Mouse (Mus musculus): Measurements from ENCODE around the gene Nfs1.
"Not testable (repeated sequence)": the region's sequence is repeated elsewhere in the genome, so short reads cannot be mapped to it uniquely, and the experiment has no call there.

Nfs1 gene

DNA sequence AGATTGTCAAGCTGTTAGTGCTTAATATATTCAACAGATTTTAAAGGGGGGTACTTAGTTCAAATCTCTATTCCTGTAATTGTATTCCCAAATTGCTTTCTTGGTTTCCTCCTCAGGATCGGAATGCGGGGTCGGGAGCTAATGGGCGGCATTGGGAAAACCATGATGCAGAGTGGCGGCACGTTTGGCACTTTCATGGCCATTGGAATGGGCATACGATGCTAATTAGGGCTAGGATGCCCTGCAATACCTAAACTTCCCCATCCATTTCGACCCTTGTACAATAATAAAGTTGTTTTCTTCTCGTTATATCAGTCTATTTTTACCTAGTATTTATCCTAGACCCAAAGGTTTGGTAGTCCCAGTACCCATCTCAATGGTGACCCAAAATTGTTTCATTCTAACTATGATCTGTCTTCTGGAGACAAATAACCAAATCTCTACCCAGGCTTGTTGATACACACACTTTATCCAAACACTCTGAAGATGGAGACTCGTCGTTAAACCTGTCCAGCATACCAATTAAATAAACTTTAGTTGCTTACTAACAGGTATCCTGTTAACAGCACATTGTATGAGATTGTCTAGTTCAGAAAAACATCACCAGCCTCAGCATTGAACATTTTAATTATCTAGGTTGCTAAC lies 1.6 kb upstream of the Nfs1 start:
- no peak for DNase-seq (ENCODE audit: extremely low read depth, insufficient read length, low spot score)

DNA sequence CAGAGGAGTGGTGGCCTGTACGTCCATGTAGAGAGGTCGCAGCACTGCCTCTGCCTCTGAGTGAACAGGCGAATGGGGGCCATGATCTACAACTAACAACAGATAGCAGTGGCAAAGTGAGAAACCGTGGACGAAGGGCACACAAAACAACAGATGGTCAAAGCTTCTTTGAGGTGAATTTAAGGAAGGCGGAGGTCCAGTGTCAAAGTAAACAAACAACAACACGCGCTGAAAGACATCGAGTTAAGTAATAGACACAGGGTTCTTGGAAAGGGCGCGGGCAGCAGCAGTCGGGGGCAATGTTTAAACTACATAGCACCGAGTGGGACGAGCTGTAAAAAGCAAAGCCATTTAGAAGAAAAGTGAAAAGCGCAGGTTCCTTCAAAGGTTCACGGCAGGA lies 619 bp downstream of the Nfs1 start:
- DNase-seq (ENCODE audit: extremely low read depth, insufficient read length, low spot score), result no peak

DNA sequence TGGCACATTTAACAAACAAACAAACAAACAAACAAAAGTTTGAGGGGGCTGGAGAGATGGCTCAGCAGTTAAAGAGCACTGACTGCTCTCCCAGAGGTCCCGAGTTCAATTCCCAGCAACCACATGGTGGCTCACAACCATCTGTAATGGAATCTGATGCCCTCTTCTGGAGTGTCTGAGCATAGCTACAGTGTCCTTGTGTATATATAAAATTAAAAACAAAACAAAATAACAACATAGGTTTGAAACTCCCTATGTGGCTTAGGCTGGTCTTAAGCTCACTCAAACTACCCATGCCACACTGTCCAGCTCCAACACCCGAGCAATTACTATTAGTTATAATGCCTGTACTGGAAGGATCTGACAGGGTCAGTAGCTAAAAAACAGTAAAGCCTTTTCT lies 1.2 kb downstream of the Nfs1 start:
- DNase-seq (ENCODE audit: extremely low read depth, insufficient read length, low spot score), result no peak

DNA sequence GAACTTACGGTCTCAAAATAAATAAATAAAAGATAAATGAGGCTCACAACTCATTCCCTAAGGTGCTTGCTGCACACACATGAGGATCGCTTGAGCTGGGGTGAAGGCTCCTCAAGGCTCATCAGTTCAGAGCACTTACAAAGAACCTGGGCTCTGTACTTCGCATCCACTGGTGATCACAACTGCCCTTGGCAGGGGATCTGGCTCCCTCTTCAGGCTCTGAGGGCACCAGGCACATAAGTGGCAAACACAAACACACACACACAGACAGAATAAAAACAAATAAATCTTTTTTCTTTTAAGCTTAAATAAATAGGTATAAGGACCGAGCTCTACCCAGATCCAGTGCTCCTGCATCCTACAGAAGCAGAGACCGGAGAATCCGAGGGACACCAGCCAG lies 8.3 kb downstream of the Nfs1 start:
- DNase-seq (ENCODE audit: extremely low read depth, insufficient read length, low spot score), result no peak

DNA sequence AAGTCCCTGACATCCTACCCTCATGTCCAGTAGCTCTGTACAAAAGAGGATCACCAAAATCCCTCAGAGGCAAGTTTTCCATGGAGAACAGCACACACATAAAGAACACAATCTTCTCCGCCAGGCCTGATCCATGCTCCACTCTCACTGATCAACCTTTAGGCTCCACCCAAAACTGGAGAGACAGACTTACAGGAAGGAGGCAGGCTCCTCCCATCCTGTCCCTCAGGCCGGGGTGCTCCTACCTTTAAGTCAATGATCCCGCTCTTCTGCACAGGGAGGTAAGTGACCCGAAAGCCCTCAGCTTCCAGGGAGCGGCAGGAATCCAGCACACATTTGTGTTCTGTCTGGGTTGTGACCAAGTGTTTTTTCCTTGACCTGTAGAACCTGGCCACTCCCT lies 9.8 kb downstream of the Nfs1 start:
- no peak for DNase-seq (ENCODE audit: extremely low read depth, insufficient read length, low spot score)

DNA sequence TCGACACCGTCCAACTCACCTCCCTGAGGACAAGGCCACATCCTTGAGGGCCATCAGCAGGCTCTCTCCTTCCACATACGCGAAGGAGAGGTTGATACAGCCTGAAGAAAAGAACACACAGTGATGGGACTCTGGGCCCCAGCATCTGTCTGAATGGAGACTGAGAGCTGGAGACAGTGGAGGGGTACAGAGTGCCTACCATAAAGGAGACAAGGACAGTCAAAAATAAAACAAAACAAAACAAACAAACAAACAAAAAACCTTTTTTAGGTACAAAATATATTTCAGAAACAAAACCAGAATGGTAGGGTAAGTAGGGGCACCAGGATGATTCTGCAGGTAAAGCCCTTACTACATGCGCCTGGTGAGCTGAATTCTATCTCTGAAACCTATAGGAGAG lies 17.0 kb downstream of the Nfs1 start, which contains the start of gene Gm28036:
Gene Gm28036, minus strand, starts transcription at position 101 of the 400 bp plus-strand sequence.
- DNase-seq (ENCODE audit: extremely low read depth, insufficient read length, low spot score), result no peak

DNA sequence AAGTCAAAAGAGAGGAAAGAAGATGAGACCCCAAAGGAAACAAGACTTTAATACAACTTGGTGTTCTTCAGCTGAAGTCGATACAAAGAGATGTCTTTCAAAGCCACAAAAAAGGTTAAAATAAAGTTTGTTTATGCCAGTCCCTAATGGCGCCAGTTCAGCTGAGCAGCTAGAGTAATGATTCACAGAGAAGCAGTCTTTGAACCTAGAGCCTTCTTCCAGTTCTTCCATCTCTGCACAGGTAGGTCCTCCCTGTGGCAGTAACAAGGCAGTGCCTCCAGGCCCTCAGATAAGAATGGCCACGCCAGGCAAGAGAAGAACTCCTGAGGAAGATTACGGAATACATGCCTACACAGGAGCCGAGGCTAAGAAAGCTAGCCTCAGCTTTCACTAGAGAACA lies 20.3 kb downstream of the Nfs1 start:
- no peak for DNase-seq (ENCODE audit: extremely low read depth, insufficient read length, low spot score)

DNA sequence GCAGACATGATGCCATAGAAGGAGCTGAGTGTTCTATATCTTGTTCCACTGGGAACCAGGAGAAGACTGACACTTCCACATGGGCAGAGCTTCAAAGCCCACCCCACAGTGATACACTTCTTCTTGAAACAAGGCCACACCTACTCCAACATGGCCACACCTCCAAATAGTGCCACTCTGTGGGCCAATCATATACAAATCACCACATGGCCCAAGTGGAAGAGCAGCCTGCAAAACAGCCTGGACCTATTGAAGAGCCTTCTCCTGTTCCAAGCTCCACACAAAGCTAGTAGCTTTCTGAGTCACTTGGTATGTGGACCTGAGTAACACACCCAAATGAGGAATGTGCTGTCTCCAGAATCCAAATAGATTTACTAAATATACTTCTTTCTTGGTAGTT lies 24.4 kb downstream of the Nfs1 start:
- DNase-seq (ENCODE audit: extremely low read depth, insufficient read length, low spot score), result peak; percentile 72

DNA sequence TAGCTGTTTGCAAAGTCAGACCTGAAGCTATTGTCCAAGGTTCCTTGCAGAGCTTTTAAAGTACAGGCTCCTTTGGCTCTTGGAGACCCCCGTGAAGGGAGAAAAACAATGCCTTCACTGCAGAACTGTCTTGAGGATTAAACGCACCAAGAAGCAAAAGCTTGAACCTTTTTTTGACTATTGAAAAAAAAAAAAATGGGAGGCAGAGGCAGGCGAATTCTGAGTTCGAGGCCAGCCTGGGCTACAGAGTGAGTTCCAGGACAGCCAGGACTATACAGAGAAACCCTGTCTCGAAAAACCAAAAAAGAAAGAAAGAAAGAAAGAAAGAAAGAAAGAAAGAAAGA lies 31.9 kb downstream of the Nfs1 start:
- DNase-seq (ENCODE audit: extremely low read depth, insufficient read length, low spot score), result not testable (repeated sequence)

DNA sequence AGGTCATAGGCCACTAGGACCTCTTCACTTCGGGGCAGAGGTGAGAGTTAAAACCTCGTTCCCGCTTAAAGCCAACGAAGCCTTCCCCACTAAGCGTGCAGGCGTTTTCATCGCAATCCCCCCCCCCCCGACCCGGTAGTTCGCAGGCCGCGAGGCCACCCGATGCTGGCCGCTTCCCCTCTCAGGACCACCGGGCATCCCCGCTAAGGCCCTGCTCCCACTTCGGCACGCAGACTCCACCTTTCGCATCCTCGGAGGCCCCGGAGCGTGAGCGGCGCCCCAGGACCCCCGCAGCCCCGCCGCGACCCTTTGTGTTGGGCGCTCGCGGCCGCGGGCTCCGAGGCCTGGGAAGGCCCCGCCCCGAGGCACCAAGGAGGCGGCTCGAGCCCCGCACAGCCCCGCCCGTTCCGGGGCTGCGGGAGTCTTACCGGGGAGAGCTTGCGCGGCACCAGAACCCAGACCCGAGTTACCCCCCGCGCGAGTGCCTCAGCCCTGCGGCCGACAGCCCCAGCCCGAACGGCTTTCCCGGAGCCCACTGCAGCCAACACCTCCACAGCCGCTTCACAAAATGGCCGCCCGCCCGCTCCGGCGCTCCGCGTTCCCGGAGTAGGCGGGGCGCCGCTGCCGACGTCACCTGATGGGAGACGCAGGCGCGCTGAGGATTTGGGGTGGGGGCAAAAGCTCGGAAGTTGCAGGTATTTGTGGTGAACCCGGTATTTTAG lies 32.5 kb downstream of the Nfs1 start, which contains the start of the genes Cpne1 and Rbm12:
Gene Cpne1, minus strand, starts transcription at position 608 of the 722 bp plus-strand sequence.
Gene Rbm12, minus strand, starts transcription at position 621 of the 722 bp plus-strand sequence.
- peak; percentile 92 for DNase-seq (ENCODE audit: extremely low read depth, insufficient read length, low spot score)

DNA sequence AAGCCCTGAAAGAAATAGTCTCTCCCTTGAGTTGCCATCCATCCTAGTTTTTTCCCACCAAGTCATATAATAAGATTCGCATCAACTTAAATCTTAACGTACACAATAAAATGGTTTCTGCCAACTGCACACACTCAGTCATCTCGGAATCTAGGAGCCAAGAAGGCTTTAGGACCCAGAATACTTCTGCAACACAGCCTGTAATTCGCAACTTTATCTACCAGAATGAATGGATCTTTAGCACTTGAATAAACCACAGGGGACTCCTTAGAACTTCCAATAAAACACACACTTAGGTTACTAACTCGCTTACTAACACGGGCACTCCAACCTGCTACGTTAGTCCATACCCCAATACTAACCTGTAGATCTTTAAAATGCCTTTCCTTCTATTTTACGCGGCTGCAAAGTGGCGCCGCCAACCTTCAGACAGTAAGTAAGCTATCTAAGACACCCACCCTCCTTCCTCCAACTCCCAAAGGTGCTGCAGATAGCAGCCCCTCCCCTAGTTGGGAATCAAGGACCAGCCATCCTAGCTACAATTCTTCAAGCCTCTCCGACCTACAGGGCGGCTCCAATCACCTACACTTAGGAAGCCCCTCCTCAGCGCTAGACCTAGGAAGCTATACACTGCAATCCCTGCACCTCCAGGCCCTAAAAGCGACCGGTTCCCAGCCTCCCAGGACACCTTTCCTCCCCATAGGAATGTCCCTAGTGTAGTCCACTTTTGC lies 33.2 kb downstream of the Nfs1 start:
- no peak for DNase-seq (ENCODE audit: extremely low read depth, insufficient read length, low spot score)

DNA sequence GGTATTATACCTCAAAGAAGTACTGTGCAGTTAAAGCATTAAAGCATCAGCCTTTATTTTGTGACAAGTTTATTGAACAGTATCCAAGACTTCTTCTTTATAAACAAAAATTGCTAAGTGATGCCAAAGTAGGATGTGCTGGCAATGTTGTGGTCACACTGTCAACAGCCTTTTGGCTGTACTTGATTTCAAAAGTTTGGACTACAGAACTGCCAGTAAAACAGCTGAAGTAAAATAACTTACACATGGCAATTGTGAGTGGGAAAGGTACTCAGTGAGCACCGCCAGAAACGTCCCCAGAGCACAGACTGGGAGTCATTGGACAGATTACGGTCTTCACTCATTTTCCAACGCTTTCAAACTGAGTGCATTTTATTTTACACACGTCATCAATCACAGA lies 52.1 kb downstream of the Nfs1 start:
- no peak for DNase-seq (ENCODE audit: extremely low read depth, insufficient read length, low spot score)

DNA sequence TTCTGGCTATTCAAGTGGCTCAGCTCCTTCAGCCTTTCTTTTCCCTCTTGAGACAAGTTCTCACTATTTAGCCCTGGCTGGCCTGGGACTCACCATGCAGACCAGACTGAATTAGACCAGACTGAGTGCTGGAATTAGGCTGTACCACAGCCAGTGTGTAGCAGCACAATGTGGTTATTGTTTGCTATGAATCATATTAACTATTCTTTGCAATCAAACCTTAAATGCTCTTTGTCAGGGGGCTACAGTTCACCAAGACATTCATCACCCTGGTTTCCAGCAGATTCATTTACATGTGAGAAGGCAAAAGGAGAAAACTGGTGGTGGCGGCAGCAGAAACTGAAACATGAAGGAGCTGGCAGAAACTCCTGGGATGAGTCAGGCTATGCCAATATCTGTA lies 54.2 kb downstream of the Nfs1 start:
- DNase-seq (ENCODE audit: extremely low read depth, insufficient read length, low spot score), result no peak

DNA sequence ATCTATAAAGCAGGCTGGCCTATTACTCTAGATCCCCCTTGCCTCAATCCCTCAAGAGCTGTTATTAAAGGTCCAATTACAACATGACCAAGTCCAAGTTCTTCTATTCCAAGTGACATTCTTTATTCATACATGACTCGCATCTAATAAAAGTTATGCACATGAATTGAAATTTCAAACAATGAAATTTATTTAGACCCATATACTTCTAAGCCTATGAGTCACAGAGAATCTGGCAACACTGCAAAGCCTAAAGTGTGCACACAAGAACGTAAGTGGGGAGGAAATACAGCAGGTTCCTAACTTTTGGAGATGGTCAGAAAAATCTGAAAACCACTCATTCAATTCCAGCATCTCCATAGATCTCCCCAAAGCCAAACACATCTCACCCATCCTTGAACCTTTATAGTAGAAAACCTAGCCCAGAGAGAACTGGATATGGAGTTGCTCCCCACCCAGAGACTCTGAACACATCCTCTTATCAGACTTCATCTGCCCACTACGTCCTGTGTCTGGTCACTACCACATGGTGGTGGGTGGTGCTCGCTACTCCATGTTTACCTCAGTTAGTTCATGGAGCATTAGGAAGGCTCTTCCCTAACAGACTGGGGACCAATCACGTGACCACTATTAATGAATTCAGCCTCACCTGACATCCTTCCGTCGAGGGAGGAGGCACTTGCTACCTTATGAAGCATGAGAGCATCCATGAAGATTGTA lies 56.4 kb downstream of the Nfs1 start:
- no peak for DNase-seq (ENCODE audit: extremely low read depth, insufficient read length, low spot score)

DNA sequence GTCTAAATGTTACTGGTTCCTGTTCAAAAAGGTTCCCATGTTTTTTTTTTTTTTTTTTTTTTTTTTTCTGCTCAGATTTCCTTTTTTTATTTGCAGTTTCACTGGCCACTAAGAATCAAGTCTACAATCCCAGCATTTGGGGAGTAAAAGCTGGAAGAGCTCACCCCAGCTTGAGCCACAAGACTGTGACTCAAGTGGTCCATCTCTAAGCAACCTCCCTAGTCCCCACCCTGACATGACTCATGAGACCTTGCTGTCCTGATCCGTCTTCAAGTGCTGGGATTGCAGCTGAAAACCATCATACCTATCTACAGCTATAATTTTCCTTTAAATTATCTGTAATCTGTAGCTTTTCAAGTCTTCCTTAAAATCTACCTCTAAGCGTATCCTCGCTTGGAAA lies 59.4 kb downstream of the Nfs1 start:
- no peak for DNase-seq (ENCODE audit: extremely low read depth, insufficient read length, low spot score)

DNA sequence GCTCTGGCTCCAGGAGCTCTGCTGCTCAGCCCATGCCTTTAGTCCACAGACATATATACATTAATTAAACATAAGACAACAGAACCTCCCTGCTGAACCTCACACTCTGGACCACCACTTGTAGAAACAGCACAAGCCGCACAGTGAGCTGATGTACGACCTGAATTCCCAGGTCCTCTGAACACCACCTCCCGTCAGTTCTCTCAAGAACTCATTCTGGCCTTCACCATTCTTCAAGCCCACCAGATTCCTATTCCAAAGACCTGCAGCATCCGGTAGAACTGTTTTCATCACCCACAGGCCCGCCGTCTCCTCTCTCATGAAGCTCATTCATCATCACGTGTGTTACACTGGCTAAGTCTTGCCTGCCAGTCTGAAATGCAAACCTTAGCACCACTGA lies 63.6 kb downstream of the Nfs1 start:
- DNase-seq (ENCODE audit: extremely low read depth, insufficient read length, low spot score), result no peak

DNA sequence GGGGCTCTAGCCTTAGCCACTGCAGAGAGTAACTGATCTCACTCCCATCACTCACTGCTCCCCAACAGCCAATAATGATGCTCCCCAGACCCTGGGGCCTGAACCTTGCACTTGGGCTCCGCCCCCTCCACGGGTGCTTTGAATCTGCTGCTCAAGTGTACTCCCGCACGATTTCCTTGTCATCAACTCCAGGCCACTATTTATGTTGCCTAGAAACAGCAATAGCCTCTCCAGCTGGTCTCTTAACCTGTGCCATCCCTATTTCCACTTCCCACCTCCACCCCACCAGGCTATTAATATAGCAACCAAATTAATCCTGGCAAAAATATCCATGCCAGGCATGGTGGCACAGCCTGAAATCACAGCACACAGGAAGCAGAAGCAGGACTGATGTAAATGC lies 64.3 kb downstream of the Nfs1 start:
- no peak for DNase-seq (ENCODE audit: extremely low read depth, insufficient read length, low spot score)

DNA sequence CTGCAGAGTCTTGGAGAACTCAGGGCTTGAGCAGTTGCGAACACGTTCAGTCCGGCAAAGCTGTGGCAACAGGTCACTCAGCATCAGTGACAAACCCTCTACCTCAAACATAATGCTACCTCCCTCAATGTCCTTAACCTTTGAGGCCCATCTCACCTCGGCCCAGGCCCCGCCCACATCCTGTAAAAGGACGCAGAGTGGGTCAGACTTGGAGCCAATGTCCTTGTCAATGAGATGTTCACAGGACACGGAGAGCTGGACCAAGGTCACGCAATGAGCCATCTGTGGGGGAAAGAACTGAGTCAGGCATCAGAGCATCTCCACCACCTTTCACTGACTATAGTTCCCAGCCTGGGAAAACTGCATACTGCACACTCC lies 64.8 kb downstream of the Nfs1 start:
- no peak for DNase-seq (ENCODE audit: extremely low read depth, insufficient read length, low spot score)

DNA sequence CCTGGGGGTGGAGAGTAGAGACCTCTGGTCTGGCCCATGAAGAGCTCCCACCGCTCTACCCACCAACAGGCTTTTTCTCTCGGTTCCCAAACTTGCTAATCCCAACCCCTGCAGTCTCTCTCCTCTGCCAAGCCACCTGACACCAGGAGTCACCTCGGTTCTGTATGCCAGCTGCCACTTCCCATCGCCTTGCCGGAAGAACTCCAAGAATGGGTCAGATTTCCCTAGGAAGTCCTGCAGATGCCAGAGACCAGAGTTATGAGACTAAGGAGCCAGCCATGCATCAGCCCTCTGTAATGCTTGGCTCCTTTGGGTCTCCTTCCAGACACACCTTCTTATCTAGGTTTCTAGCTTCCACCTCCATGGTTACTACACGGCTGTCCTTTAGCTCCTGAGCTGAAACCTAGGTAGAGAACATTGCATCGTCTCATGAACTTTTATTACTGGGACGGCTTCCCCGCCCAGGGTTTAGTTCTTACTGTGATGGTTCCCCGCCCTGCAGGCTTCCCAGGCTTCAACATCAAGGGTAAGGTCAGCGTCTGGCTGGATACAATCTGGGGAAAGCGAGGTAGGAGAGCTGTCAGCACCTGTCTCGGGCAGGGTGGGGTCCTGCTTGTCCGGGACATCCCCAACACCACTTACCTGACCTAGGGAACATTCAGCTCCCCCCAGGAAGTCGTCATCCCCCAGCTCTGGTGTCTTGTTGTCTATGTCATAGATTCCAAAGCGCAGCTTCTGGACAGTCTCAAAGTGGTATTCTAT lies 65.4 kb downstream of the Nfs1 start:
- DNase-seq (ENCODE audit: extremely low read depth, insufficient read length, low spot score), result no peak

DNA sequence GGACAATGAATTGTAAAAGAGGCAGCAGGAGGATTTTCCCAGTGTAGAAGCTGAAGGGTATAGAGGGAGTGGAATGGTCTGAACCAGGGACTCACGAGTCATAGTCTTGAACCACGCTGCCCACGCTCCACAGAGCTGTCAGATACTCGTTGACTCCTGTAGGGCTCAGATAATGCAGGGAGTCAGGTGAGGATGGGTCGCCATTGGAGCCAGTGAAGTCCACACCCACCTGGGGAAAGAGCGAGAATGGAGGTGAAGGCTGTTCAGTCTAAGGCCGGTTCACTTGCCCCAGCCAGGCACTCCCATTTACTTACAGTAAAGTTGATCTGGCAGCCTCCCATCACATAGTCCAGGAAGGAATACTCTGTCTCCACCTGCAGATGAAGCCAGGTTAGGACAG lies 66.5 kb downstream of the Nfs1 start:
- no peak for DNase-seq (ENCODE audit: extremely low read depth, insufficient read length, low spot score)

DNA sequence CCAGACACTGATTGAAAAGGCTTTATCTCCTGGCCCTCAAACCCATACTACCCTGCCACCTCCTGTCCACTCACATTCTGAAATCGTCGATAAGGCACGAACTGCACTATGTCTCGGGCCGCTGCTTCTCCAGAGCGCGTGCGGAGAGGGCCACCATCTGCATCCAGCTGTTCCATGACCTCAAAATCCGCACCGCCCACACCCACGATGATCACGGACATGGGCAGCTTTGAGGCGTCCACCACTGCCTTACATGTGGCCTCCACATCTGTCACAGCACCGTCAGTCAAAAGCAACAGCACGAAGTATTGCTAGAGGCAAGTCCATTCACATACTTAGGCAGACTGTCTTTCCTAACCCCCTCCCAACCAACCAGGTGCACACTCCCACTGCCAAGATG lies 70.3 kb downstream of the Nfs1 start:
- no peak for DNase-seq (ENCODE audit: extremely low read depth, insufficient read length, low spot score)

Data from 3134 (cell line).